Mouse (Mus musculus) monocyte, adult 2 months (primary cell): ENCODE results near the gene Spsb1.

Source experiments
- DNase-seq, 2 experiments: peaks; one replicate each; pipeline ENCODE4 v3.0.0; 2022; ENCODE audit warnings: low spot score in 2 of 2, low read depth in 1 of 2

Spsb1 gene

DNA sequence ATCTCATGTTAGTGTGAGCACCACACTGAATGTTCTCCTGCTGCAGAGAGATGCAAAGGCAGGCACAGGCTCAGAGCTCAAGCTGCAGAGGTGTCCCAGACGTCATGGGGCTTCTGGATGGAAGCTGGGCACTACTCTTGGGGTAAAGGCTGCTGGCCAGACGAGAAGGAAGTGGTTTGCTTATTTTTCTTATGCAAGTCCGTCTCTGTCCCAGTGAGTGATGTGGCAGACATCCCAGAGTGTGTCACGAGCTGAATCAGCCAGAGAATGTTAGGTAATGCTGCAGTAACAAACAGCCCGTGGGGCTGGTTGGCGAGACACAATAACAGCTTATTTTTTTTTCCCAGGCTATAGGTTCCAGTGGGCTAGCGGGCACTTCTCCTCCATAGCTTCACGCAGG is 96.3 kb downstream of the Spsb1 start:
- no peak for DNase-seq

DNA sequence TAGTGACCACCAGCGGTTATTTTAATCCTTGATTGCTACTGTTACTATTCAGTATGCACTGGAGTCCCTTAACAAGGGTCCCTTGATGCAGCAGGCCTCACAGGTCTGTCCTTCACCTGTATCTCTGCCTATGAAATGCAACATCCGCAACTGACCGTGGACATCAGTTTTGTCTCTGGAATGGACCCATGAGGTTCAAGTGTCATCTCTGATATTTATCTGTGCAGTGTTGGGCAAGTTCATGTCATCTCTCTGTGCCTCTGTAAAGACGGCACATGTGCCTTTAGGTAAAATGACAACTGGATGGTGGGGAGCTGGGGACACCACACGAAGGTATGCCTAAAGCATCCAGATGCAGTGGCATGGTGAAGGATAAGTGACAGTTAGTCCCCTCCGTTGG is 96.7 kb downstream of the Spsb1 start:
- DNase-seq = no peak

DNA sequence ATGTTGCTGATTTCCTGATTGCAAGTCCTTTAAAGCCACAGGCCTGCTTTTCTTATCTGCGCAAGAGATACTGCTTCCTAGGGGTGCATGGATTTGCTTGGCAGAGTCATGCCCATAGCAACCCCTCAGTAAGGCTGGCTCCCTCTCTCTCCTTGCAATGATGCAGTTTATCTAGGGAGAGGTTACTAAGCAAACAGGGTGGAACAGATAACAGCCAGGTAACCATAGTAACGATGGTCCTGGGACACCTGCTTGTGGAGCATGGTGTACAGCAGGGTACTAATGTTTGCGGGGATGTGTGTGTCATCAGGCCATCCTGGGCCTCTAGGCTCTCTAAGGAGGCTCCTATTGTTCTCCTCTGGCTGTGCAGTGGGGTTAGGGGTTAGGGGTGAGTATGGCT is 97.2 kb downstream of the Spsb1 start:
- no peak for DNase-seq

DNA sequence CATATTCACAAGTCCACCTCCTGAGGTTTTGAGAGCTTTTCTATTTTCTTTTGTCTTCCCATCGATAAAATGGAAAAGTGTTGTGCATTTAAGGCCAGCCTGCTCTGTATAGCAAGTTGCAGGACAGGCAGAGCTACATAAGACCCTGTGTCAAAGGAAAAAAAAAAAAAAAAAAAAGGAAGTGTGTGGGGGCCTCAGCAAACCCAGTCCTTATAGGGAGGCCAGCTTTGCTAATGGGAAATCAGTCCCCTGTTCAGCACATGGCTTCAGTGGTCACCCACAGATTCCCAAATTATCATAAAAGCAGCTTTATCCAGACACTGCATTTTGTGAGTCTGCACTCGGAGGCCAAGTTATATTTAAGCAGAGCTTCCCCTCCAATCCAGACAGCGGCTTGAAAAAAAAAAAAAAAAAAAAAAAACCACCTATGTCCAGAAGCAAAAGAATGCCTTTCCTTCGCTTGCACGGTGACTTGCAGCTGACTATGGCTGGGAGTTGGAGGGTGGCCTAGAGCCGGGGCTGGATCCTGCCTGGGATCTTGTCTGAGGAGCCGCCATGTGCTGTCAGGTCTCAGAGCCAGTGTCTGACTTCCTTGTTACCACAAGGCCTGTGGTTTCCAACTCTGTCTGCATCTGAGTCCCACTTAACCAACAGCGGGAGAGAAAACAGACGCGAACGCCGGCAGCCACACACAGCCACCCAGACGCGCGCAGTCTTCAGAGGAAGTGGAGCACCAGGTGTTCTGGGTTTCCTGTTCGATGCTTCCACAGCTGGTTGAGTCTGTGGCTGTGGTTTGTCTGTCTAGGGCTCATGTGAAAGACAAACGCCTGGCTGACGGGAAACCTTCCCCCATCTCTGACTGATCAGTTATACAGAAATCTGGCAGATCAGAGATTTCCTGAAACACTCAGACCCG is 98.7 kb downstream of the Spsb1 start:
- DNase-seq = peak in 1 of 2 experiments; percentile 39

DNA sequence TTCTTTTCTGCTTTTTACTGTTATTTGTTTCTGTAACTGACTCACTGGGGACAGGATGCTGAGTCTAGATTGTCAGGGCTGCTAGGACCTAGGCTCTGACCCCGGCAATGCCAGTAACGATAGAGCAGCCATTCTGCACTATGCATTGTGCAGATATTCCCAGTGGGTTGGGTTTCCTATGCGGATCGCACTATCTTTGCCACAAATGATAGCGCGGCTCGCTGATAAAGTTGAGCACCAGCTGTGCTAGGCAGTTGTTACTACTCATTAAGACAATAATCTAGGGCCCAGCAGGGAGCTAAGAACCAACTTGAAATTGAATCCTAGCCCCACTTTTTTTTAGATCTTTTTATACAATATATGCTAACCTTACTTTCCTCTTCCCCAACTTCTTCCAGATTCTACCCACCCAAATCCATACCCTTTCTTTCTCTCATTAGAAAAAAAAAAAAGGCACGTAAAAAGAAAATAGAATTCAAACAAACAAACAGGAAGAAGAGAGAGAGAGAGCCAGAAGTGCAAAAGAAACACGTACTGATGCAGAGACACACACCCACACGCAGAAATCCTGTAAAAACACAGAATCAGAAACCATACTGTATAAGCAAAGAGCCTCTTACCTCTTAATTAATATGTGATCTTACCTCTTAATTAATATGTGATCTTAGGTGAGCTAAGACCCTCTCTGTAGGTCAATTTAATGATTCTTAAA is 99.5 kb downstream of the Spsb1 start:
- no peak for DNase-seq

DNA sequence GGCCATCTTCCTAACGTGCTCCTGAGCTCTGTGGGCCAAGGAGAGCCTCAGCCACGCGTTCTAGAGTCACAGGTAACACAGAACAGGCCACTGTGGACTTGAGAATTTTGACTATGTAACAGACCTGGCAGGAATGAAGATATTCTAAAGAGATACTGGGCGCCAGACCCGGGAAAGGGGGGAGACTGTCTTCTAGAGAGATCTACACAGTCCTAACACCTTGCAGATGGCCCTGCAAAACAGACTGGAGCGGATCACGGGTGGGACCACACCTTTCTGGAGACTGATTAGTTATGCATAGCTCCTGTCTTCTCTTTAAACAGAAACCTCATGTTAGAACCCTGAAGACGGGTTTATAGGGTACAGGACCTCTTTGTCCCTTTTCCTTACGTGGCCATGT is 100.1 kb downstream of the Spsb1 start:
- DNase-seq = no peak

DNA sequence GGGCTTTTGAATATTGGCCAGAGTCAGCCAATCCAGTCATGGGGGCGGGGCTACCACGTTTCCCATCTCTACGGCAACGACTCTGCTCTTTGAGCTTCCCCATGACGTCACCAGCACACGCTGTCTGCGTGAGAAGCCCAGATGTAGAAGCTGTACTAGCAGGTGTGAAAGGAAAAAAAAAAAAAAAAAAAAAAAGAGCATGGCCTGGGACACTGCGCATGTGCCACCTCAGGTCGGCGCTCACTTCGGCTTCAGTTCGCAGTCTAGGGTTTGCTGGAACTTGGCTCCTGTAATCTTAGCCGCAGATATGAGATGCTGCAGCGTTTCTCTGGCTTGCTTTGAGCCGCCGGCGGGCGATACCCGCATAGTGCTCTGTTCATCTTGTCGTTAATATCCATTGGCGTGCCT is 100.5 kb downstream of the Spsb1 start:
- DNase-seq = no peak

DNA sequence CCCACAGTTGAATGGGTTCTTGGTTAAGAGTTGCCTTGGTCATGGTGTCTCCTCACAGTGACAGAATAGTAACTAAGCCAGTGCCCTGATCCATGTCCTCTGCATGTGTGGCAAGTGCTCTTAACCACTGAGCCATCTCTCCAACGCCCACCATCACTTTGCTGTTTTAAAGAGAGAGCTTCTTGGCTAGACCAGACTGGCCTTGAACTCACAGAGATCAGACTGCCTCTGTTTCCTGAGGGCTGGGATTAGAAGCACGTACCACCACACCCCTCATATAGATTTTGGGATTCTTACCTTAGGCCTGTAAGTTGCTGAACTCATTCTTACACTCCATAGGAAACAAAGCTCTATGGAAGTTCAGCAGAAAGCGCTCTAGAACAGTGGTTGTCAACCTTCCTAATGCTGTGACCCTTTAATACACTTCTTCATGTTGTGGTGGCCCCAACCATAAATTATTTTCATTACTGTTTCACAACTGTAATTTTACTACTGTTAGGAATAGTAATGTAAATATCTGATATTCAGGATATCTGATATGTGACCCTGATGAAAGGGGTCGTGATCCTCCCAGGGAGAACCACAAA is 101.1 kb downstream of the Spsb1 start:
- no peak for DNase-seq

DNA sequence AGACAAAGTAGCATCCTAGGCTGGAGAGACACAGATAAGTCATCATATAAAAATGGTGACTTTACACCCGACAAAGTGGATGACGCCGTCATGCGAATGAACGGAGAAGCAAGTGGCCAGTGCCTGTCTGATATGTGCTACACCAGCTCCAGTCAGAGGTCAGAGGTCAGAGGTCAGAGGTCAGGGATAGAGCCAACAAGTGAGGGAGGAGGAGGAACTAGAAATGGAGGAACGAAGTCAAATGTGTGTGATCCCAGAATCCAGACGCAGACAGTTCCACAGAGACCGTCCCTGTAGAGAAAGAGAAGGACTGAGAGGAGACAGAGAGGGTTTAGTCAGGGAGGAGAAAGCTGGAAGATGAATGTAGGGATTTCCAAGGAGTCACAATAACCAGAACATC is 103.3 kb downstream of the Spsb1 start:
- DNase-seq = no peak

DNA sequence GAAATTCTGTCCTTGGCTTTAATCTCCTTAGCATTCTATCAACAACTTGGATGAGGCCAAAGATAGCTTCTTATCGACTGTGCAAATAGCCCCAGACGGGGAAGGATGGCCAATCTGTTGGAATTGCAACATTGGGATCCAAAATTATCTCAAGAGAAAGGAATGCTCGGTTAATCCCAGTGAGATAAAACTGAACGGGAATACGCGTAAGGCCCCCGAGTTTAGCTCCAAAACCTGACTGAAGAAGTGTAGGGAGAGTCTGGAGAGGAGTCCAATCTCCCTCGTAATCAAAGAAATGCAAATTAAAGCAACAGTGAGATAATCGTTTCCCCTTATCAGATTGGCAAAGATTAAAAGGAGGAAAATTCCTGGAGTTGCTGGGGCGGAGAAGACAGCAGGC is 104.2 kb downstream of the Spsb1 start:
- no peak for DNase-seq

DNA sequence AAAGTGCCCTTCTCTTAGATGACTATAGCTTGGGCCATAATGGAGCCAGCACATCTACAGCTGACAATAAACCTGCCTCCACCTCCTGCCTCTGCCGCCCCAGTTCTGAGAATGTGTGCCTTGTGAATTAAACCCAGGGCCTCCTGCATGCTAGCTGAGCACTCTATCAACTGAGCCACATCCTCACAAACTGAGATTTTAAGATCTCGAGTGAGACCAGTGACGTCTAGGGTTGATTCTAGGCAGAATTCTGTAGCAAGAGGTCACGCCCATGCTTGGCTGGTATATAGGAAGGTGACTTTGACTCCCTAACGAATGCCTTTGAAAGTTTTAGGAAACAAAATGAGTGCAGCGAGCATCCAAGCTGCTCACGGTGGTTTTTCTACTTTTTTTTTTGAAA is 104.8 kb downstream of the Spsb1 start:
- DNase-seq = no peak

DNA sequence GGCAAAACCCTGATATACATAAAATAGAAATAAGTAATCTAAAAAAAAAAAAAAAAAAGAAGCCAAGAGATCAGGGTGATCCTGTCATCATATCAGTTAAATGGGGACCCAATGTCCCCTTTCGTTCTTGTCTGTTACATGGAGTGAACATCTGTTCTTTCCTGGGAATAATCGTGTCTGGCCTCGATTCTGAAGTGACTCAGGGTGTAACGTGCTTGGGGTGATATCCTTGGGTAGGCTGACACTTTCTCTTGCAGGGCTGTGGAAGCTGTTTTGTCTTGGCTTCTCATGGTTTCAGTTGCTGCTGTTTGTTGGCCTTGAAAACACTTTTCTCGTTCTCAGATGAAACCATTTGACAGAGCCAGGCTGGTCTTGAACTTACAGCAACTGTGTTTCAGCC is 105.8 kb downstream of the Spsb1 start:
- no peak for DNase-seq

DNA sequence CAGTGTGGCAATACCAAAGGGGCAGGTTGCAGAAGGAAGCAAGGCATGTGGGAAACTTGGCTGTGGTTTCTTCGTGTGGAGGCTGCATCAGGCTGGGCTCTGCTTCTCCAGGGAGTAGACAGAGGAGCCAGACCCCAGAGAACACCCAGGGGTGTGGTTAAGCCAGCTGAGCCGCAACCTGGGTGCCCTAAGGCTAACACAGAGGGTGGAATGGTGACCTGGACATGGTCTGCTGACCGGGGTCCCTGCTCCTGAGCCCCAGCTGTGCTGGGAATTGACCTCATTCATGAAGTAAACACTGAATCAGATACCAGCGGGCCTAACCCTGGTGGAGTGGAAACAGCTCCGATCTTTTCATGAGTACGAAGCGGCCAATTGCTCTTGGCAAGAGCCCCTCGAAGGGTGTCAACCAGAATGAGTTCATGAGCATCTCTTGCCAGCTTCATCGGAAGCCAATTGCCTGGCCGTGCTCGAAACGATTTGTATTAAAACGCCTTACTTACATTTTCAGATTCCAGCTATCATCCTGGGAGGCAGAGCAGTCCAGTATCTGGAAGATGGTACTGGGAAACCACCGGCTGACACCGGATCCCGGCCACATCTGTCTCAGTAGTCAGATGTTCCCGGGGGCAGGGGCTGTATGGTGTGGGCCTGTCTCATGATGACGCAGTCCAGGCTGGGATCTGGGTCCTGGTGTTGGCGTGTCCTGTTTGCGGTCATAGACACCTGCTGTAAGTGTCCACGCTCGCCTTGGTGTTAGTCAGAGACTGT is 107.8 kb downstream of the Spsb1 start:
- no peak for DNase-seq
